Mouse (Mus musculus) midbrain, embryonic 14.5 days (tissue): ENCODE measurements at regions not wholly inside any gene's neighbourhood (a gene's known extent, or its start where the extent isn't known, plus 50 kb on each side); places are given as distances from the start of the nearest gene placed in this dataset.

Experiments used
- ATAC-seq: fragments of 200-750 bp; cut with Nextera tagmentation; 2 replicates; pipeline ENCODE4 v1.8.0; 2017; ENCODE audit warnings: moderate number of reproducible peaks, moderate library complexity; ENCODE audit not compliant: low FRiP score, low TSS enrichment
- DNase-seq: peaks from one replicate; pipeline ENCODE4 v3.0.0-alpha.2; 2015
- H3K27ac ChIP-seq: fragments of 300-500 bp; sonication (generic); replicated peaks from 2 replicates; pipeline ENCODE4 v1.5.1; 2014; ENCODE audit warnings: mild to moderate bottlenecking, low read depth, low read length, moderate library complexity
- H3K27me3 ChIP-seq: fragments of 300-500 bp; sonication (generic); 2 replicates; pipeline ENCODE4 v1.6.1; 2014; ENCODE audit warnings: low read length, control low read depth, mixed read lengths; ENCODE audit not compliant: control insufficient read depth, insufficient read depth
- H3K36me3 ChIP-seq: fragments of 300-500 bp; sonication (generic); 2 replicates; pipeline ENCODE4 v1.6.1; 2014; ENCODE audit warnings: low read length, control low read depth; ENCODE audit not compliant: control insufficient read depth, insufficient read depth
- H3K4me1 ChIP-seq: fragments of 300-500 bp; sonication (generic); 2 replicates; pipeline ENCODE4 v1.6.1; 2014; ENCODE audit warnings: mild to moderate bottlenecking, antibody characterized with exemption, low read length, control low read depth; ENCODE audit not compliant: control insufficient read depth, insufficient read depth
- H3K4me2 ChIP-seq: fragments of 300-500 bp; sonication (generic); 2 replicates; pipeline ENCODE4 v1.6.1; 2014; ENCODE audit warnings: mild to moderate bottlenecking, low read length, moderate library complexity
- H3K4me3 ChIP-seq: fragments of 300-500 bp; sonication (generic); replicated peaks from 2 replicates; pipeline ENCODE4 v1.5.1; 2014; ENCODE audit warnings: low read depth, low read length
- H3K9ac ChIP-seq: fragments of 300-500 bp; sonication (generic); replicated peaks from 2 replicates; pipeline ENCODE4 v1.6.1; 2014; ENCODE audit warnings: mild to moderate bottlenecking, low read length, moderate library complexity
- H3K9me3 ChIP-seq: fragments of 300-500 bp; sonication (generic); 2 replicates; pipeline ENCODE4 v1.6.1; 2016; ENCODE audit warnings: low read length, control low read depth, mixed read lengths; ENCODE audit not compliant: control insufficient read depth
- WGBS: fragments of 180-500 bp; shearing (Covaris S2); extraction: QIAGEN DNeasy Blood & Tissue Kit; methylation state at CpG from one replicate; pipeline ENCODE4 v1.1.7; 2014; 5-methylcytosine and 5-hydroxymethylcytosine counted together

GRCm38 (mm10) chr19:33081493-33081892, 310.6 kb downstream of the Rnls start:
- Histone ChIP-seq H3K9ac (no peak overlapping the region), H3K27ac (no peak overlapping the region), H3K4me2 (no peak overlapping the region), H3K4me1 (no peaks in the 10 kb centered on the region), H3K4me3 (no peak overlapping the region), H3K36me3 (no peaks in the 10 kb centered on the region), H3K9me3 (no peaks in the 10 kb centered on the region), H3K27me3 (no peaks in the 10 kb centered on the region)
- 95% methylated on average over 3 of the region's 3 CpGs for WGBS
- ATAC-seq (no peak), DNase-seq (no peak)

GRCm38 (mm10) chr19:33083371-33083770, 308.7 kb downstream of the Rnls start:
- Histone ChIP-seq H3K9me3 (no peaks in the 10 kb centered on the region), H3K27me3 (no peaks in the 10 kb centered on the region), H3K9ac (no peak overlapping the region), H3K27ac (no peak overlapping the region), H3K36me3 (no peaks in the 10 kb centered on the region), H3K4me3 (no peak overlapping the region), H3K4me2 (no peak overlapping the region), H3K4me1 (no peaks in the 10 kb centered on the region)
- 86% methylated on average over 2 of the region's 2 CpGs for WGBS
- ATAC-seq (no peak), DNase-seq (no peak)

GRCm38 (mm10) chr19:33084683-33085082, 307.4 kb downstream of the Rnls start:
- DNase-seq (no peak), ATAC-seq (no peak)
- WGBS: 90% methylated on average over 5 of the region's 5 CpGs
- Histone ChIP-seq H3K9ac (no peak overlapping the region), H3K27me3 (no peaks in the 10 kb centered on the region), H3K27ac (no peak overlapping the region), H3K4me3 (no peak overlapping the region), H3K4me2 (no peak overlapping the region), H3K36me3 (no peaks in the 10 kb centered on the region), H3K9me3 (no peaks in the 10 kb centered on the region), H3K4me1 (no peaks in the 10 kb centered on the region)
